Mouse (Mus musculus) forebrain, postnatal 0 days (tissue): ENCODE data around the gene A4galt. TPM values are rescaled to one million over a fixed set of nuclear protein-coding genes. Genes with fewer than 3 reads are reported as not detected.

ENCODE experiments used
- ATAC-seq: fragments of 200-750 bp; cut with Nextera tagmentation; 2 replicates; pipeline ENCODE4 v1.8.0; 2017; ENCODE audit warnings: mild to moderate bottlenecking, moderate library complexity
- DNase-seq: peaks from one replicate; pipeline ENCODE4 v3.0.0-alpha.2; 2015
- H3K27ac ChIP-seq: fragments of 300-500 bp; sonication (generic); 2 replicates; pipeline ENCODE4 v1.5.1; 2014; ENCODE audit warnings: low read depth, mild to moderate bottlenecking, antibody characterized with exemption, low read length, moderate library complexity, mixed read lengths
- H3K27me3 ChIP-seq: fragments of 300-500 bp; sonication (generic); 2 replicates; pipeline ENCODE4 v1.6.1; 2014; ENCODE audit warnings: mild to moderate bottlenecking, low read length, mixed read lengths; ENCODE audit not compliant: insufficient read depth
- H3K36me3 ChIP-seq: fragments of 300-500 bp; sonication (generic); 2 replicates; pipeline ENCODE4 v1.6.1; 2014; ENCODE audit warnings: mild to moderate bottlenecking, moderate library complexity; ENCODE audit not compliant: insufficient read depth
- H3K4me1 ChIP-seq: fragments of 300-500 bp; sonication (generic); 2 replicates; pipeline ENCODE4 v1.6.1; 2014; ENCODE audit warnings: antibody characterized with exemption; ENCODE audit not compliant: insufficient read depth
- H3K4me2 ChIP-seq: fragments of 300-500 bp; sonication (generic); 2 replicates; pipeline ENCODE4 v1.6.1; 2014; ENCODE audit warnings: low read depth, mild to moderate bottlenecking, moderate library complexity
- H3K4me3 ChIP-seq: fragments of 300-500 bp; sonication (generic); 2 replicates; pipeline ENCODE4 v1.5.1; 2014; ENCODE audit warnings: low read depth, low read length, mixed read lengths
- H3K9ac ChIP-seq: fragments of 300-500 bp; sonication (generic); 2 replicates; pipeline ENCODE4 v1.6.1; 2014; ENCODE audit warnings: mild to moderate bottlenecking
- H3K9me3 ChIP-seq: fragments of 300-500 bp; sonication (generic); 2 replicates; pipeline ENCODE4 v1.6.1; 2016; ENCODE audit warnings: low read length
- CTCF ChIP-seq: sonication (generic); IDR thresholded peaks from 2 replicates; pipeline ENCODE4 v1.5.1; 2016; ENCODE audit warnings: antibody characterized with exemption, control low read depth, low read depth
- WGBS: fragments of 180-500 bp; shearing (Covaris S2); extraction: QIAGEN DNeasy Blood & Tissue Kit; methylation state at CpG from one replicate; pipeline ENCODE4 v1.1.7; 2014; 5-methylcytosine and 5-hydroxymethylcytosine counted together
- polyA plus RNA-seq: library from polyadenylated mRNA; unstranded; fragments of >200 nt; fragmentation: Nextera tagmentation; extraction: Ambion mirVana; gene quantifications from 2 replicates; pipeline ENCODE4 v1.2.1, GENCODE M21; 2015
- total RNA-seq: library from RNA; depleted of rRNA; stranded (reverse); fragments of >200 nt; gene quantifications from 2 replicates; pipeline ENCODE4 v1.2.3, GENCODE M21; 2014

Gene A4galt
- total and polyA plus RNA-seq, 2 experiments from 2014 or later: 4.9 to 11.6 TPM

DNA sequence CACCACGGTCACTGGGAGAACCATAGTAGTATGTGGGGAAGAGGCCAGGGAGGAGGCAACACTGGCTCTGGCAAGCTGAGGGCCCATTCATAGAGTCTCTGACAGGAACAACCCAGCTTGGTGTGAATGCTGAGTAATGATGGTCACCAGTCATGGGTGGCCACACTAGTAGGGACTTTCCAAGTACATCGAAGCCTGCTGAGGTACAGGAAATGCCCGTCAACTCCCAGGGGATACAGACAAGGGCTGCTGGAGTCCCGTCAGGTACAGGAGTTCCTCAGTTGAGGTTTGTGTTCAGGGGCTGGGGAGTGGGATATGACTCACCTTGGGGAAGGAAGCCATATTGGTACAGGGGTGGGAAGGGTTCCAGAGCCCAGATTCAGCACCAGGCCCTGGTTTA is 44.5 kb upstream of the A4galt start:
- no peak overlapping the region for H3K27ac ChIP-seq
- no peaks in the 10 kb centered on the region for H3K4me1 ChIP-seq
- H3K27me3 ChIP-seq: no peaks in the 10 kb centered on the region
- no peaks in the 10 kb centered on the region for H3K9me3 ChIP-seq
- H3K36me3 ChIP-seq: peaks cover 6% of the 10 kb centered on the region; the same call in 1 of the 2 replicates
- DNase-seq (no peak), ATAC-seq (no peak)
- no peak overlapping the region for H3K4me3 ChIP-seq
- no peak overlapping the region for H3K4me2 ChIP-seq
- H3K9ac ChIP-seq: no peak overlapping the region
- TF ChIP-seq CTCF: no peak
- WGBS: 89% methylated on average over 4 of the region's 4 CpGs

DNA sequence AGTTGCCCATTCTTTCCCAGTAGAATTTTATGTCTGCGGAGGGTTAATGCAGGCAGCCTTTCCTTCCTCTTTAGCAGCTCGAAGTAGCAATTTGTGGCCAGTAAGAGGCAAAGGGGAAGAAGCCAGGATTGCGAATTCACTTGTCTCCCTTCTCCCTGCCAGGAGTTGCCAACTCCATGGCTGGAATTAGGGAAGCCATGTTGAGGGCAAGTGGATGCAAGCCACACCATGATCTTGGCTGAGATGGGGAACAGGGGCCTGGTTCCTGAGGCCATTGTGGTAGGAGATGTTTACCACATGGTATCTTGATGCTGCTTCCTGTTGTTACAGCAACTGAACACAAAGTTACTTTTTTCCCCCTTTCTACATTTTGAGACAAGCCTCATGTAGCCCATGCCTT is 43.4 kb upstream of the A4galt start:
- Histone ChIP-seq H3K9ac (no peak overlapping the region), H3K4me3 (no peak overlapping the region), H3K36me3 (peaks cover 6% of the 10 kb centered on the region; the same call in 1 of the 2 replicates), H3K4me2 (no peak overlapping the region), H3K4me1 (no peaks in the 10 kb centered on the region), H3K27me3 (no peaks in the 10 kb centered on the region), H3K27ac (no peak overlapping the region), H3K9me3 (no peaks in the 10 kb centered on the region)
- no peak for ATAC-seq
- WGBS: 72% methylated on average over 3 of the region's 3 CpGs
- no peak for DNase-seq
- TF ChIP-seq CTCF: no peak

DNA sequence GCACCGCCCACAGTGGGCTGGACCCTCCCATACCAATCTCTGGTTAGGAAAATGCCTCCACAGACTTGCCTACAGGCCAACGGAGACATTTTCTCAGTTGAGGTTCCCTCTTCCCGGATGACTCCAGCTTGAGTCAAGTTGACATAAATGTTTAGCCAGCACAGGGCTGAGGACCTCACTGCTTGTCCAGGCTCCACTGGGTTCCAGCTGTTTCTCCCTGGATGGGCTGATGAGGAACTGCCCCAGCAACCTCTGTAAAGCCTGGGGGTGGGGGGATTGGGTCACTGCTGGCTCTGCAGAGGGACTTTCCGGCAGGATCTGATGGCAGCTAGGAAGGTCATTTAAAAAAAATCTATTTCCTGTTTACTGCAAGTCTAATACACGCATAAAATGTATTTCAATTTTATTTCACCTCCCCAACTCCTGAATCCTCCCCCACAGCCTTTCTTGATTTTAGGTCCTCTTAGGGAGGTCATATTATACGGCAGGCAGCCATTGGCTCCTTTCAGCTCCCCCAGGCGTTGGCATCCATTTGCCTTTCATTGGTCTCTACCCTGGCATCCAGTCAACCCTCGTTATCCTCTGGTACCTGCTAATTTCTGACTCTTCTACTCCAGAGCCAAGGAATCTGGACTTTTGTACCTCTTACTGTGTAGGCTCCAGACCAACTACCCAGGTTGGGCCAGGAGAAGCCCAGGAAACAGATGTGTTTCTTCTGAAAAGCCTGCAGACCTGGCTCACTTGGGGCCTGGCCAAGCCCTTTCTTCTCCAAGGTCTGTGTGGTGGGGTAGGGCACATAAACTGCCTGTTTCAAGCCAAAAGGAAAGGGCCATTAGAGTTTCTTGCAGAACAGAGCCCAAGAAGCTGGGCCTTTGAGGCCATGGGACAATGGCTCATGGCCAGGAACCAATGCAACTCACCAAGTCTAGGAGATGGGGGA is 42.4 kb upstream of the A4galt start:
- Histone ChIP-seq H3K9me3 (no peaks in the 10 kb centered on the region), H3K27me3 (no peaks in the 10 kb centered on the region), H3K36me3 (peaks cover under 1% of the 10 kb centered on the region; the same call in 1 of the 2 replicates), H3K9ac (no peak overlapping the region), H3K4me1 (no peaks in the 10 kb centered on the region), H3K4me3 (no peak overlapping the region), H3K4me2 (no peak overlapping the region), H3K27ac (no peak overlapping the region)
- ATAC-seq (no peak), DNase-seq (peak; percentile 33)
- 68% methylated on average over 8 of the region's 8 CpGs for WGBS
- no peak for TF ChIP-seq CTCF

GRCm38 (mm10) chr15:83293144-83293543 is 41.6 kb upstream of the A4galt start:
- Histone ChIP-seq H3K4me3 (no peak overlapping the region), H3K9me3 (no peaks in the 10 kb centered on the region), H3K27ac (no peak overlapping the region), H3K36me3 (no peaks in the 10 kb centered on the region), H3K4me2 (no peak overlapping the region), H3K9ac (no peak overlapping the region), H3K4me1 (no peaks in the 10 kb centered on the region), H3K27me3 (no peaks in the 10 kb centered on the region)
- DNase-seq: no peak
- ATAC-seq: no peak
- 85% methylated on average over 6 of the region's 6 CpGs for WGBS
- no peak for TF ChIP-seq CTCF

DNA sequence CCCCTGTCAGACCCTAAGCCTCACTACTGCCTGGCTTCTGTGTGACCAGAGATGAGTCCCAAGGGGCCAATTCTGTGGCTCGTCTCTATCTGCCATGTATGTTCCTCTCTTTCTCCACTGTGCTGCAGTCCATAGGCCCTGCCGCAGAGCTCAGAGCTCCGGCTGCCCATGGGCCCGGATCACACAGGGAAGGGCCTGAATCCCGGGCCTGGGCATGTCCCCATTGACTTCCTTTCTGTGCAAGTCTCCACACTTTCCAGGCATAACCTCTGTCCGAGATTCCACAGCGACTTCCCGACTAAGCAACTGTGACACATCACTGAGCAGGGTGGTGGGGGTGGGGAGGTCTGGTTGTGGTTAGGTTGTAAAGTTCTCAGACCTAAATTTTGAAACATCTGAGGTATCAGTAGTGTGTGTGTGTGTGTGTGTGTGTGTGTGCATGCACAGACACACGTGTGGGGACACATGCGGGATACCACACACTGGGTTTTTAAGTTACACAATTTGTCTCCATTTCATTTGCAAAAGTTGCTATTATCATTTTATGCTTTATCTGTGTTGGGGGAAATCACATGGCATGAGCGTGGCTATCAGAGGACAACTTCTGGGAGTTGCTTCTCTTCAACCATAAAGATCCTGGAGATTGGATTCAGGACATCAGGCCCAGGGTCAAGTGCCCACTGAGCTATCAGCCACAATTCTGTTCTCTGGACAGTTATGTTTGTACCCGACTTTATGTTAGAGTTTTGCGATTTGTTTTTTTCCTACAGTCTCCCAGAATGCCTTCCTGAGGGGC is 40.9 kb upstream of the A4galt start:
- DNase-seq: no peak
- Histone ChIP-seq H3K9me3 (no peaks in the 10 kb centered on the region), H3K4me1 (no peaks in the 10 kb centered on the region), H3K9ac (no peak overlapping the region), H3K36me3 (no peaks in the 10 kb centered on the region), H3K4me3 (no peak overlapping the region), H3K27ac (no peak overlapping the region), H3K4me2 (no peak overlapping the region), H3K27me3 (no peaks in the 10 kb centered on the region)
- no peak for TF ChIP-seq CTCF
- WGBS: 92% methylated on average over 13 of the region's 13 CpGs
- no peak for ATAC-seq

GRCm38 (mm10) chr15:83290899-83291298 is 39.3 kb upstream of the A4galt start:
- no peaks in the 10 kb centered on the region for H3K36me3 ChIP-seq
- no peaks in the 10 kb centered on the region for H3K27me3 ChIP-seq
- ATAC-seq (no peak), DNase-seq (no peak)
- H3K4me1 ChIP-seq: no peaks in the 10 kb centered on the region
- no peak overlapping the region for H3K4me3 ChIP-seq
- H3K9ac ChIP-seq: no peak overlapping the region
- H3K9me3 ChIP-seq: no peaks in the 10 kb centered on the region
- 77% methylated on average over 2 of the region's 2 CpGs for WGBS
- no peak for TF ChIP-seq CTCF
- no peak overlapping the region for H3K4me2 ChIP-seq
- H3K27ac ChIP-seq: no peak overlapping the region

GRCm38 (mm10) chr15:83284828-83285227 is 33.3 kb upstream of the A4galt start:
- Histone ChIP-seq H3K4me3 (no peak overlapping the region), H3K27me3 (no peaks in the 10 kb centered on the region), H3K4me2 (no peak overlapping the region), H3K36me3 (no peaks in the 10 kb centered on the region), H3K9me3 (no peaks in the 10 kb centered on the region), H3K27ac (no peak overlapping the region), H3K9ac (no peak overlapping the region), H3K4me1 (no peaks in the 10 kb centered on the region)
- no peak for DNase-seq
- no peak for ATAC-seq
- TF ChIP-seq CTCF: no peak
- 81% methylated on average over 8 of the region's 8 CpGs for WGBS
